Mouse (Mus musculus) CD8-positive naive resting alpha-beta T cell, adult 2 months (primary cell): ENCODE data around the gene Gm8082.
"Not testable (repeated sequence)": the region's sequence is repeated elsewhere in the genome, so short reads cannot be mapped to it uniquely, and the experiment has no call there.

ENCODE experiments used
- DNase-seq, 2 experiments: peaks; one replicate each; pipeline ENCODE4 v3.0.0; 2022; ENCODE audit warnings: low read depth in 2 of 2, low spot score in 2 of 2

The Gm8082 gene

DNA sequence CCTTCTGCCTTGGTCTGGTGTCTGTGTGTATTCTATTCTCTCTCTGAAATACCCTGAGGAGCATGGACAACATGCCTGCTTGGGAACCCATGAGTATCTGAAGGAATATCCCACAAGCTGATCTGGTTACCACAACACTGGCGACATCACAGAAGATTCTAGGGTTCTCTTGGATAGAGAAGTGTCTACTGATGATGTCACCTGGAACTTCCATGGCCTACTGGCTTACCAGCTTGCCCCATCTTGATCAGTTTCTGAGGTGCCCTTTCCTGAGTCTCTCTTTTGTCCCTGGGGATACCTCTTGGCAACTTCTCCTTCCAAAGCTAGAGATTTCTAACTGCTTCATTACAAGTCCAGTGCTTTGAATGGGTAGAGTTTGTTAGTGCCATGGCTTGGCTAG lies at the start of gene Gm8082:
Gene Gm8082 (minus strand): TSS at position 101 of the 400 bp plus-strand sequence.
- DNase-seq: not testable (repeated sequence)

DNA sequence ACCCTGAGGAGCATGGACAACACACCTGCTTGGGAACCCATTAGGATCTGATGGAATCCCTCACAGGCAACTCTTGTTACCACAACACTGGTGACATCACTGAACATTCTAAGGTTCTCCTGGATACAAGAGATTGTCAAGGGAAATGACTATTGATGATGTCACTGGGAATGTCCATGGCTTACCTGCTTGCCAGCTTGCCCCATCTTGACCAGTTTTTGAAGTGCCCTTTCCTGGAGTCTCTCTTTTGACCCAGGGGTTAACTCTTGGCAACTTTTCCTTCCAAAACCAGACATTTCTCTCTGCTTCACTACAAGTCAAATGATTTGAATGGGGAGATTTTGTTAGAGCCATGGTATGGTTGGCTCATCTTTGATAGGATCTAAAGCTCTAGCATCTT lies 22.1 kb upstream of the Gm8082 start, which contains the start of gene Gm10376:
Gene Gm10376 (minus strand): TSS at position 101 of the 400 bp plus-strand sequence.
- not testable (repeated sequence) for DNase-seq
